Mouse (Mus musculus) frontal cortex, adult 2 months (tissue): ENCODE data around the gene Mad1l1. TPM values are rescaled to one million over a fixed set of nuclear protein-coding genes. Genes with fewer than 3 reads are reported as not detected.
A peak's percentile ranks its signal among the peaks of the same experiment; 100 is the strongest.

Experiments used
- DNase-seq, 2 experiments: peaks; one replicate each; pipeline ENCODE4 v3.0.0; 2022; ENCODE audit warnings: low spot score in 1 of 2; ENCODE audit errors: extremely low spot score in 1 of 2
- polyA plus RNA-seq: library from polyadenylated mRNA; depleted of rRNA; stranded (reverse); fragments of >200 nt; gene quantifications from 2 replicates; pipeline ENCODE4 v1.2.3, GENCODE M21; 2012

The Mad1l1 gene
- polyA plus RNA-seq, 1 experiment: 17.9 TPM

DNA sequence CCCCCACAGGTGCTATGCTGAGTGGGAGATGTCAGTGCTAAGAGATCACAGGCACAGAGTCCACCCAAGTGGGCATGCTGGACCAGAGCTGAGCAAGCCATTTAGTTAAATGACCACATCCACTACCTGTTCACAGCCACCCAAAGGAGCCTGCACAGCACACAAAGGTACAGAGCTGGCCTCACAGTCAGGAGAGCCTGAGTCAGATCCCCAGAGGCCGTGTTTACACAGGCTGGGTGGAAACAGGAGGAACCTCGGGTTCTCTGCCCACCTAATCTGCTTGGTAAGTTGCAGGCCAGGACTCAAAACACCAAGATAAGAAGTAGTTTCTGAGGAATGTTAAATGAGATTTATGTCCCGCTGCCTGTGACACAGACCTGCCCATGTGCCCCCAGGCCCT, 211.3 kb downstream of the Mad1l1 start:
- DNase-seq: no peak

DNA sequence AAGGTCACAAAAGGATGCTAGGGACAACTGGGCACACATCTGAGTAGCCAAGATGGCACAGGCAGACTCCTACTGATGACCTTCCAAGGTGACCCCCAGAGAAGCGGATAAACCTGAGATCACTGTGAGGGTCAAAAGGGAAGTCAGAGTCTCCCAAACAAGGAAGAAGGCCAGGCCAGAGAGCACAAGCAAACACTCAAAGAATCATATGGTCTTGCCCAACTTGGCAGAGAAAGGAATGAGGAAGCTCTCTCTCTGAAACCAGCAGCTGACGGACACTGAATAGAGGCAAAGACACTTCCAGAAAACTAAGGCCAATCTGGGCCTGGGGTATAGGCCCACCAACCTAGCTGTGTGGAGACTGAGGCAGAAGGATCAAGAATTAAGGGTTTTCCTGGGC, 213.4 kb downstream of the Mad1l1 start:
- DNase-seq: no peak

DNA sequence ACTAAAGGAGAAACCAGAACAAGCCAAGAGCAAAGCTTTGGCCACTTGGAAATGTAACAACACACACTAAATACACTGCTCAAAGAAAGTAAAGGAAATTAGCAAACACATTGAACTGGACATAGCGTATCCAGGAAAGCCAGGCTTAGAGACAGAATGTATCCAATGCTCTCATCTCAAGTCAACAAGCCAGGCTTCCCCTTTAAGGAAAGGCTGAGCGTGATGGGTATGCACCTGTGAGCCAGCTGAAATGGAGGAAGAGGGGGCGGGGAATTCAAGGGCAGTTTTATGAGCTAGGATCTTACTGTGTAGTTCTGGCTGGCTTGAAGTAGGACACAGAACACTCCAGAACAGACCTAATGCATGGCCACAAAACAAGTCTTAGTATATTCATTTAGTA, 215.3 kb downstream of the Mad1l1 start:
- no peak for DNase-seq

DNA sequence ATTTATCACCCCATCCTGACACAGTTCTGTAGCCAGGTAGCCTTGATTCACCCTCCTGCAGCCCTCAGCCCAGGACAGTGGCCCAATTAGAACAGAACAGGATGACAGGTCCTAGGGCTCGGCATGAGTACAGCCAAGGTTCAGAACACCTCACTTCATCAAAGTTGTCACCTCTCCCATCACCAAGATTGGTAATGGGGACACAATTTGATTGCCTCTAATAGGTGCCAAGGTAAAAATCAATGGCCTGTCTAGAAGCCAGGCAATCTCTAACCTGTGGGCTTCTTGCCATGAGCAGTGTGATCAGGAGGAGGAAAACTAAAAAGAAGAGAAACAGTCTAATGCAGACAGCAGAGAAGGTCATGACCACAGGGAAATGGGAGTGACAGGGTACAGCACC, 216.5 kb downstream of the Mad1l1 start:
- no peak for DNase-seq

DNA sequence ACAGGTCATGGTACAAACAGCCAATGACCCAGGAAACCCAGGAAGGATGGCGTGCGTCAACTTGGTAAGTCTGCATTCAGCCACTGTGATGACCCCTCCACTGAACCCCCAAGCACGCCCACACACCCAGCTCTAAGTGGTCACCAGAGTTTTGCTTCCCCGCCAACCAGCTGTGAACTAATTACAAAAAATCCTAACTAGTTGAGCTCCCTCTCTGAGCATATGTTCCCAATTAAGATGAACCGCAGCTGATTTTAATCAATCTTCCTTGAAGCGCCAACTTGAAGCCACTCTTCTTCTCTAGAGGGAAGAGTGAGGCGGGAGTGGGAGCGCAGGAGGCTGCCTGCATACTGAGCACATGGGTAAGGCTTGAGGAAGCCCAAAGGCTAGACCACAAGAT, 218.6 kb downstream of the Mad1l1 start:
- no peak for DNase-seq

DNA sequence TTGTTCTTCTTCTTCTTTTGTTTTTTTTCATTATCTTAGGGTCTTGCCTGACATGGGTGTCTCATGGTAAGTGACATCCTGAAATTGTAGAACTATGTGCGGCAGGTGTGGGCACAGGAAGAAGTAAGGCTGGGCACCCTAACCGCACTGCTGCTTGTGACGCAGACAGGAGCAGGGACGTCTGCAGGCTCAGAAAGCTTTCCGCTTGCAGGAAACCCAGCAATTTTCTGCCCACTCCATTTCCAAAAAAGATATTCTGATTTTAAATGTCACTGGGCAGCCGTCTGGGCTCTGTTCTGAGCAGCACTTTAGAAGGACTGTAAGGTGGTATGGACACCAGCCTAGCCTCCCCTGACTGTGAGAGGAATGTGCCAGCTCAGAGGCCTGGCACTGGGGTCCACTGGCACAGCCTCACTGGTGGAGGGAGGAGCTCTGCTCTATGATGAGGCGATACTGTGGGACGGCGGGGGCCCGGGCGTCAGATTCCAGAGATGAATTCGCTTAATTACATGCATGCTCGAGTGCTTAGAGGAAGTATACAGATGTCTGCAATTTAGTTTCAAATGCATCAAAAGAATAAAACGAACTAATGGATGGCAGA, 219.8 kb downstream of the Mad1l1 start:
- DNase-seq: peak in 1 of 2 experiments; percentile 64

DNA sequence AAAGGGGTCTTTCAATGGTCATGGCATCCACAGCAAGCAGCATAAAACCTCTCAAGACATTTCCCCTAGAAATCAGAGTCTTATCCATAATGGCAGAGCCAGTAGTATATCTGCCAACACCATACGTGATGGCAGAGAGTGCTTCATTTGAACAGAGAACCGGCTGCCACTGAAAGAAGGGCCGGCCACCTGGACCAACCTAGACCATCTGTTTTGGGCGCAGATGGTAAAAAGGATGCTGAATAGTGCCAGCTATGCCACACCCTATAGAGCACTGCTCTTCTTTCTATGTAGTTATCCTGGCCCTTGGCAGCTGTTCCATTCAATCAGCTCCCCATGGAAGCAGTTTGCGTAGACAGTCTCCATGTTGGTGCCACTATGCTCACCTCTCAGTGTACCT, 222.6 kb downstream of the Mad1l1 start:
- DNase-seq: no peak

DNA sequence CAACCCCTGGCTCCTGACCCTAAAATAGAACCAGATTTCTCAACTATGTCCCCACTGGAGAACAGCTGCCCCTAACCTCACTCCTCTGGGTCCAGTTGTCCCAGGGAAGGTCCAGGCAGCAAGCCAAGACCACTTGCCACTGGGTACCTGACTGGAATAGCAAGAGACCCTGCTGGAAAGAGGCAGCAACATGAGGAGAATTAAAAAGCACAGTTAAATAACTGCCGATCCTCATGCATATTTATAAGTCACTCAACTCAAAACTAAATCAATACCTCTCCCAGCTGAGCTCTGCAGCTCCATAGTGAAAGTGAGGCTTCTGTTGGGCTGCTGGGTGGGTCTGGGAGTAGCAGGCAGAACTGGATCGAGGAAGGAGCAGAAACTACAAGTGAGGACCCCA, 226.1 kb downstream of the Mad1l1 start:
- DNase-seq: peak; percentile 55 to 69

DNA sequence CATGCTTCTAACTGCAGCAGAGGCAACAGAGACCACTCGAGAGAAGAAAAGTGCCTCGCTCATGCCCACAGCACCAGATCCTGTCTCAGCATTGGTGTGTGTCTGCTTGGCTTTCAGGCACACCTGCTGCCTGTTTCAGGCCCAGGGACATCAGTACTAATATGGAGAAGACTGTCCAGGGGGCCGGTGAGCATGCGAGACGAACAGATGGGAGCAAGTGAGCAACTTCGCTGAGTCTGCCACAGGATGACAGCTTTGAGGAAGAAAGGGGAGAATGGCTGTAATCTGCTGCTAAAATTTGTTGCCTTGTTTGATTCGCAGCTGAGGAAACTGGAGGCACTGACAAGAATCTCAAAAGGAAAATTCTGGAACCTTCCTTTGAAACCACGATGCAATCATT, 227.9 kb downstream of the Mad1l1 start:
- DNase-seq: no peak

DNA sequence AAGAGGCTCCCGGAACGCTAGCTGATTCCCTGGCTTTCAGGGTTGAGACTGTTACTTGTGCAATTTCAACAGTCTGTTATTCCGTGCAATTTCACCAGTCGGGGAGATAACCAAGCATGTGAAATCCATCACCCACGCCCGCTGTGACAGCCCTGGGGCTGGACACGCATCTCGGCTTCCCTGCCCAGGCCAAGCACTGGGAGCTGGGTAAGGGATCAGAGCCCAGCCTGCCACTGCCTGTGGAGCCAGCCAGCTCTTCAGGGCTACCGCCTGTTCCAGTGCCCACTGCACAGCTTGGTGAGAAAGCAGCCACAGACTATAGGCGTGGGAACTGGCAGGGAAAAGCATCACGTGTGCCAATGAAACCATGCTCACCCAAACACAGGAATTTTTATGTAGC, 229.8 kb downstream of the Mad1l1 start:
- peak; percentile 47 to 77 for DNase-seq

DNA sequence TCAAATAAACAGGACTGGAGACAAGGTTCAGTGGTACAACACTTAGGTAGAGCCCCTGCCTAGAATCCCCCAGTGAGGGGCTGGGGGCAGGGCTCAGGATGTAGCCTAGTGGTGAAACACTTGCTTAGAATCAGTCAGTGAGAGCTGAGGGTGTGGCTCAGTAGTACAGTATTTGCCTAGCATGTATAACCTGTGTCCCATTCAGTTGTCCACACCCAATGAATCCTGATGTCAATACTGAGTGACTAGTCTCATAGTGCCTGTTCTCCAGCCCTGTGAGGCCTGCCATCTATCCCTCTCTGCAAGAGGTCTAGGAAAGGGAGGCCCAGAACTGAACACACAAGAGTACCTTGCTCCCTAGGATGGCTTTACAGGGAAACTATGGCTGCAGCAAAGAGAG, 232.1 kb downstream of the Mad1l1 start:
- no peak for DNase-seq

DNA sequence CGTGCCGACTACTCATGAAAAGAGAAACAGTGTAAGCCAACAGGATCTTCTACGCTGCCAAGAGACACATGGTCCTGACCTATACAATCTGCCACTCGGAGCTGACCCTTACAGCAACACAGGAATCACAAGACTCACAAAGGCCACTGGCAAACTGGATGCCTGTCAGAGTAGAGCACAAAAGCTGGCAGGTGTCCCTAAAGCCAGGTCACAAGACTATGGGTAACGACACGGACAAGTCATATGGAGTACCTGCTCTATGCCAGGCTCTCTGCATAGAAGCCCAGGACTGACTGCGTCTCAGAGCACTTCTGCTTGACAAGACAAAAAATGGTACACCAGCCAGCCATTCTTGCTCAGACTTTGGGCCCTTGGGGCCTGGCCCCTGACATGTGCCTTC, 234.1 kb downstream of the Mad1l1 start:
- DNase-seq: no peak

DNA sequence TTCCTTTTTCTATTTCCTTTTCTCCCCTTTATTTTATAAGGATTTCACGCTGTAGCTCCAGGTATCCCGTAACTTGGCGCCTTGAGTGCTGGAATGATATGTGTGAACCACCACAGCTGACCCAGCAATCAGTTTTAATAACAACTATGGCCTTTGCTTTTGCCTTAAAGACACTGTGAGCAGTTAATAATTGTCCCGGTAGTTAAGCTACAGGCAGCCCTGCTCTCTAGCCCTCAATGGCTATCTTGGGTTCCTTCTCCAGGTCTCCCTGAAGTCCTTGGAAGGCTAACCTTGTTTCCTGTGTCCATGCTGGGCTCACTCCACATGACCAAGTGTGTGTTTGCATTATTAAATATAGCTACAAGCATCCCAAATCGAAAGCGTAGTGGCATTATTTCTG, 237.0 kb downstream of the Mad1l1 start:
- no peak for DNase-seq

DNA sequence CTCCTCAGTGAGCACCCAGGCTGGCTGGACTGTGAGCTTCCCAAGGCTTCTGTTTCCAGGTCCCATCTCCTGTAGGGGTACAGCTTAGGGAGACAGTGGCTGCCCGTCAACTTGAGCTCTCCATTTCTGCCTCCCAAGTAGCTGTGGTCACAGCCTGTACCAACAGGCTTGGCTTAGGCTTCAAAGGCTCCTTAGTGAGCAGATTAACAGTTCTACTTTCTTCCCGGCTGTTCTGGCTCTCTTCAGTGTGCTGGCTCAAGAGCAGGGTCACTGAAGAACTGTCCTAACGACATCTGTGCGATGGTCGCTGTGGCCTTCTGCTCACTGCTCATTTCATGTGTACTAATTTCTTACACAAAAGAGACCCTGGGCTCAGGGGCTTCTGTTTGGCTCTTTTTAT, 237.4 kb downstream of the Mad1l1 start:
- no peak for DNase-seq

DNA sequence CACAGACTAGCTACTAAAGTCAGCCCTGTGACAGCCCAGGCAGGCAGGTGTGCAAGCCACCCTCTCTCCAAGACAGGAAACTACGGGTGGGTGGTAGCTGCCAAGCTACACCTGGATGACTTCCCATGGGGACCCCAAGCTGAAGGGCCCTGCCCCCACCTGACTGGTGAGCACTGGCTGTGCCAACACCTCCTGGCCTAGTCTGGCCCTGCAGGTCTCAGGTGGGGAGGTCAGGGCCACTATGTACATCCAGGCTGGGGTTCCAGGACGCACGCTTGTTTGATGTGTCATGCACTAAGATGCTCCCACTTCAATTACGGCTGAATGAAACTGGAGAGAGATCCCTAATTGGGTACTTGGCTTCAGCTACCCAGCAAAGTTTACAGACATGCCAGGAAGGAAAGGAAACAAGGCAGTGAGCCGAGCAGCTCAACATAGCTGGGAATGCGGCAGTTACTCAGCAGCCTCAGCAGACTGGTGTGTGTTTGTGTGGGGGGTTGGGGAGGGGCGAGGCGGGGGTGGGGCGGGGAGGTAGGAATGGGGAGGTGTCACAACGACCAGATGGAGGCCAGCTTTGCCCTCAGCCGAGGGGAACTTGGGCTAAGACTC, 239.0 kb downstream of the Mad1l1 start:
- peak in 1 of 2 experiments; percentile 51 for DNase-seq

DNA sequence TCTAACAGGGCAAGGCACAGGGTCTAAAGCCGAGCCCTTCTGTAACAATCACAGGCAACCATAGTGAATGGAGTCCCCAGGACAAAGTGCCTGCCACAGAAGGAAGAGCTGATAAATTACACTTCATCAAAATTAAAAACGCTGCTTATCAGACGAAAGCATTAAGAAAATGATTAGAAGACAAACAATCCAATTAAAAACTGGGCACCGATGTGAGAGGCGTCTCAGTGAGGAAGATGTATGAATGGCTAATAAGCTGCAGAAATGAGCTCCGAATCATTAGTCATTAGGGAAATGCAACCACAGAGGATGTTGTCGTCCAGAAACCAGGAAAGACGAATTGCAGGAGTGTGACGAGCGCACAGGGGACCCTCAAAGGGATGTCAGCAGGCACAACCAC, 240.3 kb downstream of the Mad1l1 start:
- DNase-seq: no peak

DNA sequence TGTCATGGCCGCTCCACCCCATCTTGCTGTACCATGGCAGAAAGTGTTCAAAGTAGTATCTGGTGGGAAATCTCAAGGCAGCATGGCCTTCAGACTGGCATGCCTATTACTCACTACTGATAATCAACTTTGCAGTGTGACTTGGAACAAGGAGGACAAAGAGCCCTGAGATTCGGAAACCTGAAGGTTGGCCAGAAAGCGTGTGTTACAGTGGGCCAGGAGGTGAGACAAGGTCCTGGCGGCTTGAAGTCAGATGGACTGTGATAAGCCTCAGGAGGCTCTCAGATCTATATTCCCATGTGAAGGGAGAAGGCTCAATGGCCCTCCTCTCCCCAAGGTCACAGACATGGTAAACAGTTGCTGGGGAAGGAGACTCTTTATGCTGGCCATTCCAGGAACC, 241.8 kb downstream of the Mad1l1 start:
- no peak for DNase-seq

DNA sequence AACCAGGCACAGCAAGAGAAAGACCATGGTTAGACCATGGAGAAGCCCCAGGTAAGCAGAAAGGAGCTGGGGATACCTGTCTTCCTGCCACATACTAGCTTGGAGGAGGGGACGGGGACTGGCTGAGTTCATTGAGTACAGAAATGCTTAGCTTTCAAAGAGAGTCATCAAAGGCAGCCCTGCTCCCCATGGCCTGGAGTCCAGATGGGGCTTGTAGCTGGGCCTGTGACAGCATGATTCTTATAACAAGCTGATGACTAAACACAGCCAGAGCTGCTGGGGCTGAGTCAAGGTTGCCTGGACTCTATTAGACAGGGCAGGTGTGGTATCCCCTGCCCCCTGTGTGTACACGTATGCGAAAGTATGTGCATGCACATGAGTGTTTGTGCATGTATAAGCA, 242.9 kb downstream of the Mad1l1 start:
- DNase-seq: no peak

DNA sequence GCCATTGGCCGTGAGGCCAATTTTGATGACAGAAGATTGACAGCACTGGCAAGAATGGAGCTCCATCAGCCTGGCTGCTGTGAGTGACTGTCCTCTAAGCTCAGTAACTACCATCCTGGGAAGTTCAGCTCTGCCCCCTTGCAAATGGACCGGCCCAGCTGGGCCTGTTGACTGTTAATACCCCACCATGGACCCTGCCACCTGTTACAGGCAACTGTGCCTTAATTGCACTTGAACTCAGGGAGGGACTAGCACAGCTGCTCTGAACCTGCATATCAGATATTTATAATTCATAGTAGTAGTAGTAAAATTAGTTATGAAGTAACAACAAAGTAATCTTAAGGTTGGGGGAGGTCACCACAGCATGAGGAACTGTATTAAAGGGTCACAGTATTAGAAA, 244.9 kb downstream of the Mad1l1 start:
- DNase-seq: no peak

DNA sequence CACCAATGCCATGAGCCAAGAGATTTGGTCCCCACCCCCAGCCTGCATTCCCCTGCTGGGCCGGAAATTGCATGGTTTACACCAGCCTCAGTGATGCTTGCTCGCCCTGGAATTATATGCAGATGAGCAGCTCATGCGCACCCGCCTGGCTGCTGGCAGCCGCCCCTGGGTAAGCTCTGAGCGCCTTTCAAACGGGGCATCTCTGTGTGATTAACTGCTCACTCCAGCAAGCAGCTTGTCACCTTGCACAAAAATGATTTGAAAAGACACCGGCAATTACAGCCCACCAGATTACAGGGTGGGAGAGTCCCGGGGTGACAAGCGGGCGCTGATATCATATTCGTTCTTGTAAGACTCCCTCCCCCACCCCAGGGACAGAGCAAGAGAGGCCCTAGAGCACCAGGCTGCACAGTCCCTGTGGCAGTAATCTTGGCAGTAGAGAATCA, 247.7 kb downstream of the Mad1l1 start:
- peak in 1 of 2 experiments; percentile 25 for DNase-seq

DNA sequence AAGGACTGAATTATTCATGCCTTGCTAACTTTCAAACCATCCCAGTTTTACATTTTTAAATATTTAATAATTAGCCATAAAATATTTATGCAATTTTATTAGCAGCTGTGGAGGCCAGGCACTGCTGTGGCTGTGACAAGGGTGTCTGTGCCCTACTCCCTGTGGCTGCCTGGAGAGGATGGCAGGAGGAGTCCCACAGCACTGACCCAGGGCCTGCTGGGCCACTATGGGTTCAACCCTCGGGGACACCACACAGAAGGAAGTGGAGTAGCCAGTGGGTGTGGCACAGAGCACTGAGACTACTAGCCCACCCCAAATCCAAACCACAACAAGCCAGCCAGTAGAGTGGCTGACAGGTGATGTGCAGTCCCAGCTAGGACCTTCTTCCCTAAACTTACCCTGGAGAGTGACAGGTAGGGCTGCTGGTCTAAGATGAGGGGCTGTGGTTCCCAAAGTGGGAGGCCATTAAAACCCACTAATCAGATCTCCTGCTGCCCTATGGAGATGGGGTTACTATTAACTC, 248.1 kb downstream of the Mad1l1 start:
- no peak for DNase-seq

DNA sequence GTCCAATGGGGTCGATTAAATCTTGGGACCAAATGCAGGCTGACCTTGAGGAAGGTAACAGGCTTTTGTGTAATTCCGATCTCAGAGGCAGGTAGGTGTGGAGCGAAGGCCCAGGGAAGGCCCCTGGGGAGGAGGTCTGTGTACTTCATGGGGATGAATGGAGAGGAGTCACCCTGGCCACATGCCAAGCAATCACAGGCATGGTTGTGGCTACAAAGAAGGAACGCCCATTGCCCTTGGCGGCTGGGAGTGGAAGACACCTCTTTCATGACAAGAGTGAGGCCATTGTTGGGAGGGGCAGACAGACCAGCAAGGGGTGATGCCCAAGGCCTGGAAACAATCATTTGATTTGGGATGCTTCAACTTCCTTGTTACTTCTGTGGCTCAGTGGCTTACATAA, 252.8 kb downstream of the Mad1l1 start:
- no peak for DNase-seq

DNA sequence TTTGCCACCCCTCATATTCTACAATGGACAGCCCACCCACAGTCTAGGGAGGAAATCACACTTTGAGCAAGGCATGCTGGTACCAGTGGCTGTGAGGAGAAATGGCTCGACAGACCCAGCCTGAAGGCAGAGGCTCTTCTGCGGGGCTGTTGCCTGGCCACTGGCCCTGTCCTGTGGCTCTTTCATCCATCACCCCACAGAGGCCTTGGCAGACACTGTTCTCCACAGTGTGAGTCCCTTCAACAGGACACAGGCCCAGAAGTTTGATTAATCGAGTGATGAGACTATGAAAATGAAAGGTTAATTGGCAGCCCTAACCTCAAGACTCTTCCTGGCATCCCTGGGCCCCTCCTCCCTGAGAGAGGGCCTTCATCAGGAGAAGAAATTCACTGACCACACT, 253.3 kb downstream of the Mad1l1 start:
- no peak for DNase-seq
